Mouse (Mus musculus) kidney, embryonic 14.5 days (tissue): Measurements from ENCODE around the gene Agap1. TPM values are rescaled to one million over a fixed set of nuclear protein-coding genes. Genes with fewer than 3 reads are reported as not detected.

ENCODE experiments used
- ATAC-seq: fragments of 200-750 bp; cut with Nextera tagmentation; 2 replicates; pipeline ENCODE4 v1.8.0; 2017; ENCODE audit warnings: moderate number of reproducible peaks, mild to moderate bottlenecking, moderate TSS enrichment, moderate library complexity; ENCODE audit not compliant: low FRiP score, low TSS enrichment
- H3K27ac ChIP-seq: fragments of 300-500 bp; sonication (generic); 2 replicates; pipeline ENCODE4 v1.5.1; 2014; ENCODE audit warnings: low read depth, mild to moderate bottlenecking, low read length, moderate library complexity, mixed read lengths
- H3K27me3 ChIP-seq: fragments of 300-500 bp; sonication (generic); 2 replicates; pipeline ENCODE4 v1.6.1; 2014; ENCODE audit warnings: mild to moderate bottlenecking, low read length; ENCODE audit not compliant: control insufficient read depth, insufficient read depth
- H3K36me3 ChIP-seq: fragments of 300-500 bp; sonication (generic); 2 replicates; pipeline ENCODE4 v1.6.1; 2014; ENCODE audit warnings: low read length, mixed read lengths; ENCODE audit not compliant: control insufficient read depth, insufficient read depth
- H3K4me1 ChIP-seq: fragments of 300-500 bp; sonication (generic); 2 replicates; pipeline ENCODE4 v1.6.1; 2014; ENCODE audit warnings: low read length, mixed read lengths; ENCODE audit not compliant: control insufficient read depth, insufficient read depth
- H3K4me2 ChIP-seq: fragments of 300-500 bp; sonication (generic); replicated peaks from 2 replicates; pipeline ENCODE4 v1.6.1; 2014; ENCODE audit warnings: low read depth, mild to moderate bottlenecking, low read length
- H3K4me3 ChIP-seq: fragments of 300-500 bp; sonication (generic); 2 replicates; pipeline ENCODE4 v1.5.1; 2014; ENCODE audit warnings: mild to moderate bottlenecking, low read length
- H3K9ac ChIP-seq: fragments of 300-500 bp; sonication (generic); 2 replicates; pipeline ENCODE4 v1.6.1; 2014; ENCODE audit warnings: low read depth, mild to moderate bottlenecking, low read length, moderate library complexity
- H3K9me3 ChIP-seq: fragments of 300-500 bp; sonication (generic); 2 replicates; pipeline ENCODE4 v1.6.1; 2016; ENCODE audit warnings: low read length; ENCODE audit not compliant: control insufficient read depth
- WGBS: fragments of 180-500 bp; shearing (Covaris S2); extraction: QIAGEN DNeasy Blood & Tissue Kit; methylation state at CpG from one replicate; pipeline ENCODE4 v1.1.7; 2014; 5-methylcytosine and 5-hydroxymethylcytosine counted together
- polyA plus RNA-seq: library from polyadenylated mRNA; unstranded; fragments of >200 nt; fragmentation: Nextera tagmentation; extraction: Ambion mirVana; gene quantifications from 2 replicates; pipeline ENCODE4 v1.2.1, GENCODE M21; 2014

The Agap1 gene
- polyA plus RNA-seq, 1 experiment from 2014 or later: 19.3 TPM

DNA sequence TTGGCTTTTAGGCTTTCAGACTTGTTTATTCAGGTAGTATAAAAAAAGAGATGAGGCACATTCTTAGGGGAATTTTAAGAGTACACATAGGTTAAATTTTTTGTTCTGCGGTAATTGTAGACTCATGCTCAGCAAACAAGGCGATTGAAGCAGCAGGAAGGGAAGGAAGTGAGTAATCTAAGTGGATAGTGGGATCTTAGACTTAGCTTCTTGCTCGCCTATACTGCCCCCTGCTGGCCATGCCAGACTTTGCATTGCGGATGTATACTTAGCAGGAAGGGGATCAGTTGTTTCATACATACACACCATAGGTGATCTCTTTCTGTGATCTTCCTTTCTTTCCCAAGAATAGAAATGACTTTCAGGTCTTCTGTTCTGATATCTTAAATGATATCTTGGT lies 69.8 kb downstream of the Agap1 start:
- Histone ChIP-seq H3K4me3 (no peak overlapping the region), H3K36me3 (no peaks in the 10 kb centered on the region), H3K27me3 (no peaks in the 10 kb centered on the region), H3K4me2 (no peak overlapping the region), H3K27ac (no peak overlapping the region), H3K9ac (no peak overlapping the region), H3K9me3 (no peaks in the 10 kb centered on the region), H3K4me1 (peaks cover 10% of the 10 kb centered on the region; the same call in 1 of the 2 replicates)
- 4% methylated on average over 4 of the region's 4 CpGs for WGBS
- ATAC-seq: peak; percentile 53; the same call in 1 of the 2 replicates

DNA sequence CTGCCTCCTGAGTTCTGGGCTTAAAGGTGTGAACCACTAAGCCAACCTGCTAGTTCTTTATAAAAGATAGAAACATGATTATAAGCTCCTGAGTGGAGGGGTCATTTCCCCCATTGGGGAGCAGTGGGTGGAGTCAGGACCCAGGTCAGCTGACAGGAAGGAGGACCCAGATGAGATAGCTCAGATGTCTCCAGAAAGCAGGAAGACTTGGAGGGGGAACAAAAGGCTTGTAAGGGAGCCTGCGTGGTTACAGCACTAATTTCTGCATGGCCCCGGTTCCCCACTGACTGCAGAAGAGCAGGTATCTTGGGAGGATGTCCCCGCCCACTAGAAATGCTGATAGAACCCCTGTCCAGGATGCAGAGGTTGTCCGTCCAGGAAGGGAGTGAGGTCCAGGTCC lies 70.4 kb downstream of the Agap1 start:
- Histone ChIP-seq H3K27ac (no peak overlapping the region), H3K9me3 (no peaks in the 10 kb centered on the region), H3K9ac (no peak overlapping the region), H3K27me3 (no peaks in the 10 kb centered on the region), H3K4me3 (no peak overlapping the region), H3K36me3 (no peaks in the 10 kb centered on the region), H3K4me1 (peaks cover 10% of the 10 kb centered on the region; the same call in 1 of the 2 replicates), H3K4me2 (no peak overlapping the region)
- no peak for ATAC-seq
- WGBS: 61% methylated on average over 4 of the region's 4 CpGs

DNA sequence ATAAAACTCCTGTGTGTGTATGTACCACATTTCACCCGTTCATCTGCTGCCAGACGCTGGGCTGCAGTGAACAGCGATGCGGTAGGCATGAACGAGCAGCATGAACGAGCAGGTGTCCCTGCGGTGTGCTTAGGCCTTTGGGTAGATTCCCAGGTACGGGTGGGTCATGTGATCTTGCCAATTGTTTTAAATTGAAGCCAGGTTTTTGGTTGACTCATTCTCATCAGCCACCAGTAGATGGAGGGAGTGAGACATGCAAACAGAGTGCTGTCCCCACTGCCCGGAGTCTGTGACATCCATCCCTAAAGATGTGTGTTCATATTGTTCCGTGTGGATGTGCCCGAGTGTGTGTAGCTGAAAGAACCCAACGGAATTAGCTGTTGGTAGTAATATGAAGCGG lies 71.2 kb downstream of the Agap1 start:
- Histone ChIP-seq H3K4me1 (peaks cover 7% of the 10 kb centered on the region; the same call in 1 of the 2 replicates), H3K4me3 (no peak overlapping the region), H3K9ac (no peak overlapping the region), H3K36me3 (no peaks in the 10 kb centered on the region), H3K27ac (no peak overlapping the region), H3K27me3 (no peaks in the 10 kb centered on the region), H3K4me2 (no peak overlapping the region), H3K9me3 (no peaks in the 10 kb centered on the region)
- no peak for ATAC-seq
- WGBS: 45% methylated on average over 13 of the region's 13 CpGs

DNA sequence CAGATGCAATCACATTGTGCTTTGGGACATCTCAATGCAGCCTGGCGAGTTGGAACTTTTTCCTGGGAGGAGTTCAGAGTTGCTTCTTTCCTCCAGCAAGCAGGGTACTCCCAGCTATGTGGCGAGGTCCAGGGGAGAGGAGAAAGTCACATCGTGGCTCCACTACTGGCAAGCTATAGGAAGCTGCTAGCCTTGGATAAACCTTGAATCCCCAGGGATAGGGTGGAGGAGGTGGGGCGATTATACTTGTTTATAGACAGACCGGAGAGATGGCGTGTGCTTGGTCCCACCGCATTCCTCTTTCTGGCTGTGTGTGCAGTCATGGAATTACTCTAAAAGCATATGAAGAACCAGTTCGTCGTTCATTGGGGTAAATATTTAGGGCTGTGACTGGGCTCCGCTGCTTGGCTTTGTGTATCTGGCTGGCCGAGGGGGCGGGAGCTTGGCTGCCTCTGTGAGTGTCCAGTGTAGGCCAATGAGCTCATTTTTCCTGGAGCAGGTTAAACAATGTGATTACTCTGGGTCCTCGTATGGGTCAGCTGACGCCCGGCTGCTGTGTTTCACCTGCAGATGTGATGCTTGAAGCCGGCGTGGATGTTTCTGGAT lies 74.2 kb downstream of the Agap1 start:
- H3K4me1 ChIP-seq: peaks cover 6% of the 10 kb centered on the region; the same call in 1 of the 2 replicates
- WGBS: 76% methylated on average over 17 of the region's 17 CpGs
- H3K4me3 ChIP-seq: no peak overlapping the region
- H3K36me3 ChIP-seq: no peaks in the 10 kb centered on the region
- peaks cover 11% of the 10 kb centered on the region; the same call in 1 of the 2 replicates for H3K9me3 ChIP-seq
- H3K27me3 ChIP-seq: no peaks in the 10 kb centered on the region
- ATAC-seq: no peak
- no peak overlapping the region for H3K9ac ChIP-seq
- H3K27ac ChIP-seq: no peak overlapping the region
- H3K4me2 ChIP-seq: no peak overlapping the region

DNA sequence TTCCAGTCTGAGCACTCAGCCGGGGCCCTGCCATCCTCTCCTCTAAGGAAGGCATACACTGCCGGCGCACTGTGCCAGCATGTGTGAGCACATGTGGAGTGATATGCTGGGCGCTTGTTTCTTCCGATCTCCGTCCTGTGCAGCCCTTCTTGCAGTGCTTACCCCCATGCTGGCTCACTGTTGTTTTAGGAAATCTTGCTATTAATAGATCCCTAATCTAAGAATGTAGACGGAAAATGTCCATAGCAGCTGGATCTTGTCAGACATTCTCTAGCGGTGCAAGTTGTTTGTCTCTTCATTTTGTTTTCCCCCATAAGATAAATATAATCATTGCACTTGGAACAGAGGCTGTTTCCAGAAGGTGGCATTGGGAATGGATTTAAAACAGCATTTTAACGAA lies 79.1 kb downstream of the Agap1 start:
- Histone ChIP-seq H3K4me1 (peaks cover 27% of the 10 kb centered on the region), H3K36me3 (no peaks in the 10 kb centered on the region), H3K4me2 (no peak overlapping the region), H3K27ac (0 out of 2 replicates have a peak overlapping the region, but pooled peaks have one; percentile 27), H3K27me3 (no peaks in the 10 kb centered on the region), H3K9me3 (peaks cover 11% of the 10 kb centered on the region; the same call in 1 of the 2 replicates), H3K4me3 (no peak overlapping the region), H3K9ac (no peak overlapping the region)
- WGBS: 70% methylated on average over 9 of the region's 9 CpGs
- no peak for ATAC-seq

DNA sequence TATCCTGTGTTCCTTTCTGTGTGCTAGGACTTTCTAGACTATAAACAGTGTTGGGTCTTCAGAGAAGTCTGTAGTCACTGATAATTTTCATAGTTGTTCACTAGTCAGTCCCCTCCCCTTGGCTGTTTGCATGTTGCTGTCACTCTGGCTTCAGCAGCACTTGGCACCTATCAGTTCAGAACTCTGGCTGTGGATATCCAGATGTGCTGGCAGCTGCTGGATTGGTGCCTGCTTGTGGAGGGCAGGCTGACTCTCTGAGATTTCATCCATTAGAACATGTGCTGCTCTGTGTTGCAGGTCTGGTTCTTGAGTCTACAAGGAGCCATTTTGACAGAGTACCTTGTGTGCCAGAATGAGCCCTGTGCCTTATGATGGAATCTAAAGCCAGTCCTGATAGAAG lies 80.6 kb downstream of the Agap1 start:
- H3K27me3 ChIP-seq: no peaks in the 10 kb centered on the region
- no peak overlapping the region for H3K27ac ChIP-seq
- H3K36me3 ChIP-seq: no peaks in the 10 kb centered on the region
- no peak overlapping the region for H3K4me3 ChIP-seq
- ATAC-seq: no peak
- no peak overlapping the region for H3K9ac ChIP-seq
- no peak overlapping the region for H3K4me2 ChIP-seq
- H3K9me3 ChIP-seq: peaks cover 11% of the 10 kb centered on the region; the same call in 1 of the 2 replicates
- peaks cover 39% of the 10 kb centered on the region for H3K4me1 ChIP-seq

DNA sequence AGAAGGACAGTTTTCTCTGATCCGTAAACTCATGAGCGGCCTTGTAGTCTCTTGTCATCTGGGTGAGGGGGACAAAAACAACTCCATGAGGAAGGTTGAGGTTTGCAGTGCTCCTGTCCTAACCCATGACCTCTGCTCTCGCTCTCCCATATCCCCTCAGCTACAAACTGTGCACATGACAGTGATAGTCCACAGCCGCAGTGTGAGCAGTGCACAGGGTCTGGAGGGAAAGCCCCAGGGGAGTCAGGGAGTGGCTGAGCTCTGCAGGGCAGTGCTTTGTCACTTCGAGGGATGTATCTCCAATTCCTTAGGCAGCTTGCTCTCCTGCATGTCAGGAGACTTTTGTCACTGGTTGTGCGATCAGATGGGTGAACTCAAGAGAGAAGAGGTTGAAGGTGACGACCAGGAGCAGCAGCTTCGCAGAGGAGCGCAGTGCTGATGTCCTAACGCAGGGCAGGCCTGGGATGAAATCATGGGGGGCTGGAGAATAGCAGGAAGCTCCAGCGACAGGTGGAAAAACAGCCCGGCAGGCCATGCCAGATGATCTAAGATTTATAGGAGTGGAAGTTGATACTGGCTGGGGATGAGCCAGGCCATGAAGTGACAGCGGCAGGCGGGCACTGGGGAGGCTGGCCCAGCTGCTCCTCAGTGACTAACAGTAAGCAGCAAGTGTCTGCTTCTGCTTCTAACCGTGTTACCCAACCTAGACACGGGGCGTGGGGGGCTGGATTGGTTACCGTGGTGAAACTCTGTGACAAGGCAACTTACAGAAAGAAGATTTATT lies 83.7 kb downstream of the Agap1 start:
- WGBS: 21% methylated on average over 18 of the region's 18 CpGs
- H3K4me2 ChIP-seq: no peak overlapping the region
- no peaks in the 10 kb centered on the region for H3K27me3 ChIP-seq
- 0 out of 2 replicates have a peak overlapping the region, but pooled peaks have one; percentile 7 for H3K9ac ChIP-seq
- ATAC-seq: peak; percentile 81
- peaks cover 47% of the 10 kb centered on the region for H3K4me1 ChIP-seq
- no peaks in the 10 kb centered on the region for H3K36me3 ChIP-seq
- no peaks in the 10 kb centered on the region for H3K9me3 ChIP-seq
- no peak overlapping the region for H3K4me3 ChIP-seq
- H3K27ac ChIP-seq: no peak overlapping the region

DNA sequence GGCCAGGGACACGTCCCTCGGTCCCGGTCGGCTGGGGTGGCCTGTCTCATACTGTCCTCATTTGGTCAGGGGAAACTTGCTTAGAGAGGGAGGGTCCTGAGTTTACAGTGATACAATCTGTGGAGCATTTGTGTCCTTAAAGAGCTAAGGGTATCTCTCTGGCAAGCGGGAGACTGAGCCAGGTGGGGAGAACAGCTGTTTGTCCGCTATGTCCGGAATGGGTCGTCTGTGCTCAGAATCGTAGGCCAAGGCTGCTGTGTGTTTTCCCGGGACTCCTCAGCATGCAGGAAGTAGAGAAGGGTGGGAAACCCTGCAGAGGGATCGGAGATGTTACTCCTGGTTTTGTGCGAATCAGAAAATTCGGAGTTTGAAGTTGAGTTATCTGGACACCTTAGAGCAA lies 84.5 kb downstream of the Agap1 start:
- Histone ChIP-seq H3K27me3 (no peaks in the 10 kb centered on the region), H3K36me3 (no peaks in the 10 kb centered on the region), H3K4me2 (no peak overlapping the region; the same call in 1 of the 2 replicates), H3K27ac (no peak overlapping the region), H3K4me3 (no peak overlapping the region), H3K9me3 (no peaks in the 10 kb centered on the region), H3K9ac (no peak overlapping the region), H3K4me1 (peaks cover 41% of the 10 kb centered on the region)
- ATAC-seq: peak; percentile 5; the same call in 1 of the 2 replicates
- WGBS: 33% methylated on average over 13 of the region's 13 CpGs

DNA sequence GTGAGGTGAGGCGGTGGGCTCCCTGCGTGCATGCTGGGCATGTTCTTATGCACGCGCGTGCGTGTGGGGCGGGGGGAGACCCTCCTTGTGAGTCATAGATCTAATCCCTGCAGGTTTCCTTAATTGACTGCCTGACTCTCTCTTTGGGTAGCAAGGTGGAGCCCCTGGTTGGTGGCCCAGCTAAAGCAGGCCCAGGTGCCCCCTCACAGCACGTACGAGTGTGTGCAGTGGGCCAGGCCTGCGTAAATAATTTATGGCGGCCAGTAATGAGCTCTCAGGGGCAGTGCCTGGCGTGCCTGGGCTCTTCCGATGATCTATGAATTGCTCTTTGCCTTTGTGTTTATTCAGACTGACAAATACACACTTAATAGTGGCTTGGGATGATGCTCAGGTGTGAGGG lies 86.5 kb downstream of the Agap1 start:
- no peaks in the 10 kb centered on the region for H3K9me3 ChIP-seq
- H3K4me3 ChIP-seq: no peak overlapping the region
- peaks cover 31% of the 10 kb centered on the region for H3K4me1 ChIP-seq
- no peak overlapping the region for H3K27ac ChIP-seq
- 51% methylated on average over 13 of the region's 13 CpGs for WGBS
- H3K27me3 ChIP-seq: no peaks in the 10 kb centered on the region
- ATAC-seq: no peak
- no peak overlapping the region for H3K9ac ChIP-seq
- no peak overlapping the region for H3K4me2 ChIP-seq
- H3K36me3 ChIP-seq: no peaks in the 10 kb centered on the region
